Comparison of ENCODE assay signal across 22 mouse cellular contexts in genomic region chr2:105232386-105232785, GRCm38 (mm10). TPM values are rescaled to one million over a fixed set of nuclear protein-coding genes. Genes with fewer than 3 reads are reported as not detected.
DNase-seq lines count a peak whose midpoint lies in the region; ATAC-seq and TF ChIP-seq lines count a peak whose summit lies in the region.
"Had no signal": no experiment of that assay in that cellular context is flagged by ENCODE, and none has a peak within 500 bp of the region (broad histone marks: within the 10 kb centered on the region; RNA-seq: fewer than 3 reads in every experiment).

No protein-coding gene starts in this region.

- 0 out of 2 replicates have a peak overlapping the region, but pooled peaks have one; percentile 1 for H3K4me2 ChIP-seq in kidney, embryonic 15.5 days
- H3K4me2 ChIP-seq: embryonic facial prominence, embryonic 13.5 days; embryonic facial prominence, embryonic 15.5 days; forebrain, embryonic 12.5 days had no signal

- peaks cover 55% of the 10 kb centered on the region for H3K4me1 ChIP-seq in kidney, adult 2 months (ENCODE audit: control insufficient read depth, insufficient read depth, low read length)
- peaks cover 73% of the 10 kb centered on the region for H3K4me1 ChIP-seq in kidney, embryonic 15.5 days
- H3K4me1 ChIP-seq: embryonic facial prominence, embryonic 15.5 days had no signal

- 24% methylated on average over 4 of the region's 4 CpGs for whole genome bisulfite sequencing in kidney, adult 2 months
- 21% methylated on average over 4 of the region's 4 CpGs for WGBS in kidney, embryonic 15.5 days

- no peak for TF ChIP-seq POLR2A in kidney, adult 2 months (IDR thresholded peaks at IDR 0.05; ENCODE audit: low read depth, low read length)

- no peaks in the 10 kb centered on the region for H3K27me3 ChIP-seq in kidney, adult 2 months (replicated peaks; ENCODE audit: control insufficient read depth, insufficient read depth, low read length)
- peaks cover 5% of the 10 kb centered on the region; the same call in 1 of the 2 replicates for H3K27me3 ChIP-seq in kidney, embryonic 15.5 days

- no peak for ATAC-seq in kidney, embryonic 15.5 days (replicated peaks; ENCODE audit: low FRiP score)
- ATAC-seq: forebrain, embryonic 14.5 days; forebrain, embryonic 16.5 days had no signal

- peak overlapping the region; percentile 80; the same call in 1 of the 2 replicates for H3K27ac ChIP-seq in kidney, adult 2 months (ENCODE audit: insufficient read depth, low read depth, low read length)
- H3K27ac ChIP-seq in kidney, embryonic 15.5 days: peak overlapping the region; percentile 54; the same call in 1 of the 2 replicates
- H3K27ac ChIP-seq: embryonic facial prominence, embryonic 13.5 days; embryonic facial prominence, embryonic 15.5 days; forebrain, embryonic 10.5 days; forebrain, embryonic 12.5 days had no signal

- H3K36me3 ChIP-seq in kidney, adult 2 months (ENCODE audit: control insufficient read depth, insufficient read depth, low read length): no peaks in the 10 kb centered on the region
- no peaks in the 10 kb centered on the region for H3K36me3 ChIP-seq in kidney, embryonic 15.5 days
- H3K36me3 ChIP-seq: embryonic facial prominence, embryonic 13.5 days; embryonic facial prominence, embryonic 15.5 days; forebrain, embryonic 10.5 days; forebrain, embryonic 12.5 days had no signal

- TF ChIP-seq CTCF in kidney, adult 2 months (conservative IDR thresholded peaks at IDR 0.05; ENCODE audit: insufficient read depth, insufficient read length, low read depth, low read length): no peak

- H3K9me3 ChIP-seq in kidney, embryonic 15.5 days (replicated peaks): no peaks in the 10 kb centered on the region
- H3K9me3 ChIP-seq: embryonic facial prominence, embryonic 13.5 days; embryonic facial prominence, embryonic 15.5 days; forebrain, embryonic 10.5 days; forebrain, embryonic 12.5 days had no signal

- H3K4me3 ChIP-seq in kidney, adult 2 months (ENCODE audit: insufficient read depth, low read depth, low read length): no peak overlapping the region
- no peak overlapping the region for H3K4me3 ChIP-seq in kidney, embryonic 15.5 days (replicated peaks)
- H3K4me3 ChIP-seq: embryonic facial prominence, embryonic 13.5 days; embryonic facial prominence, embryonic 15.5 days; erythroblast, embryonic 14.5 days; forebrain, embryonic 10.5 days; forebrain, embryonic 12.5 days had no signal

- DNase-seq in kidney, adult 2 months: peak; percentile 64
- no peak for DNase-seq in kidney, adult 18-20 months
- no peak for DNase-seq in kidney, postnatal 25 days
- DNase-seq: adrenal gland, adult 2 months; adrenal gland, postnatal 10 days; adrenal gland, postnatal 25 days; cerebellum, adult 11 months; cerebellum, adult 18-20 months; cerebellum, adult 8-10 months; cerebellum, adult 9-11 months; cerebellum, postnatal 14 days; cerebellum, postnatal 36 days; embryo, embryonic 11 days had no signal

- no peak overlapping the region for H3K9ac ChIP-seq in kidney, embryonic 15.5 days
- H3K9ac ChIP-seq: embryonic facial prominence, embryonic 13.5 days; embryonic facial prominence, embryonic 15.5 days; forebrain, embryonic 12.5 days had no signal

RNA-seq across cellular contexts. Expression of gene Them7, which starts 8.3 kb away (rescaled TPM):
- 241 and 309 TPM in 2 replicates for polyA plus RNA-seq in kidney, adult 2 months (2012; rRNA removed)
- polyA plus RNA-seq in kidney, embryonic 15.5 days (2015; fragmentation: Nextera tagmentation; extraction: Ambion mirVana): 2.1 and 3.0 TPM in 2 replicates
- polyA plus RNA-seq: C2C12; erythroblast, embryonic 14.5 days; forebrain, embryonic 12.5 days; forebrain, embryonic 14.5 days; forebrain, embryonic 16.5 days had no signal

Comparison
In these comparisons a context has a peak if more than half of its experiments do, and no peak if none do; other contexts are left out.
1. RNA of gene Them7, which starts 8.3 kb away (polyA plus RNA-seq): 241 to 309 TPM in kidney, adult 2 months; 2.1 to 3.0 TPM in kidney, embryonic 15.5 days; every median in the first group is over 10 times any median in the second.